Mouse (Mus musculus) testis, adult 2 months (tissue): ENCODE data around the gene Tagln2. TPM values are rescaled to one million over a fixed set of nuclear protein-coding genes. Genes with fewer than 3 reads are reported as not detected.

Experiments
- H3K27ac ChIP-seq: fragments of 200-500 bp; 2 replicates; pipeline ENCODE4 v1.5.1; 2012; ENCODE audit warnings: low read depth, low read length; ENCODE audit not compliant: control insufficient read depth, insufficient read depth
- H3K27me3 ChIP-seq: fragments of 200-500 bp; 2 replicates; pipeline ENCODE4 v1.6.1; 2012; ENCODE audit warnings: mild to moderate bottlenecking, low read length, moderate library complexity; ENCODE audit not compliant: control insufficient read depth, insufficient read depth
- H3K36me3 ChIP-seq: fragments of 200-500 bp; 2 replicates; pipeline ENCODE4 v1.6.1; 2012; ENCODE audit warnings: mild to moderate bottlenecking, low read length; ENCODE audit not compliant: control insufficient read depth, insufficient read depth
- H3K4me1 ChIP-seq: fragments of 200-500 bp; 2 replicates; pipeline ENCODE4 v1.6.1; 2012; ENCODE audit warnings: low read length; ENCODE audit not compliant: control insufficient read depth, insufficient read depth
- H3K4me3 ChIP-seq: fragments of 200-500 bp; 2 replicates; pipeline ENCODE4 v1.5.1; 2012; ENCODE audit warnings: low read depth, mild to moderate bottlenecking, low read length, moderate library complexity, mixed read lengths; ENCODE audit not compliant: control insufficient read depth
- CTCF ChIP-seq: fragments of 200-500 bp; IDR thresholded peaks from 2 replicates; pipeline ENCODE4 v1.5.1; 2012; ENCODE audit warnings: low read depth, mild to moderate bottlenecking, inconsistent platforms, low read length, moderate library complexity; ENCODE audit not compliant: control insufficient read depth, insufficient read depth, insufficient replicate concordance
- POLR2A ChIP-seq: fragments of 200-500 bp; IDR thresholded peaks from 2 replicates; pipeline ENCODE4 v1.6.1; 2012; ENCODE audit warnings: low read depth, mild to moderate bottlenecking, inconsistent platforms, low read length, moderate library complexity; ENCODE audit not compliant: control insufficient read depth
- polyA plus RNA-seq: library from polyadenylated mRNA; depleted of rRNA; stranded (reverse); fragments of >200 nt; gene quantifications from 2 replicates; pipeline ENCODE4 v1.2.3, GENCODE M21; 2012

Tagln2 gene
- polyA plus RNA-seq, 1 experiment: 7.6 TPM

DNA sequence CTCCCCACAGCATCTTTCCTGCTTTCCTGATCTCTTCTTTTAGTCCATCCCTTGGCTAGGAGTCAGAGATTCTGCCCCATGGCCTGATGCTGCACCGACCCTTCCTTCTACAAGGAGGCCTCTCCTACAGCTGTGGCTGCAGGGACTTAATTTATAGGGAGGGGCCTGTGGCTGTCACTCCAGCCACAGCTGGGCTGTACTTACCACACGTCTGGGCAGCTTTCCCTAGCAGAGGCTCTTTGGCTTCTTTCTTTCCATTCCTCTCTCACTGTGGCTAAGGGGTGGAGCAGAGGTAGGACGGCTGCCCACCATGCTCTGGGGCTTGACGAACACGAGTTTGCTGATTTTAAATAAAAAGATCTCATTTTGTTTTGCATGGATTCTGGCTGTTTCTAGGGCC lies 7.2 kb downstream of the Tagln2 start:
- Histone ChIP-seq H3K27me3 (no peaks in the 10 kb centered on the region), H3K4me1 (peaks cover 7% of the 10 kb centered on the region), H3K4me3 (no peak overlapping the region), H3K36me3 (no peaks in the 10 kb centered on the region), H3K27ac (no peak overlapping the region)
- no peak for TF ChIP-seq POLR2A
- TF ChIP-seq CTCF: no peak

- H3K27ac ChIP-seq: no peak overlapping the region
- no peaks in the 10 kb centered on the region for H3K36me3 ChIP-seq
- no peaks in the 10 kb centered on the region for H3K27me3 ChIP-seq
- H3K4me3 ChIP-seq: no peak overlapping the region
- TF ChIP-seq CTCF: no peak
- TF ChIP-seq POLR2A: no peak
- H3K4me1 ChIP-seq: peaks cover 5% of the 10 kb centered on the region
These were observed 7.9 kb downstream of the Tagln2 start for GRCm38 (mm10) chr1:172507701-172508100.

- H3K27me3 ChIP-seq: no peaks in the 10 kb centered on the region
- H3K36me3 ChIP-seq: no peaks in the 10 kb centered on the region
- H3K4me3 ChIP-seq: no peak overlapping the region
- H3K27ac ChIP-seq: no peak overlapping the region
- peaks cover 7% of the 10 kb centered on the region for H3K4me1 ChIP-seq
- TF ChIP-seq CTCF: no peak
These were observed 8.3 kb downstream of the Tagln2 start for GRCm38 (mm10) chr1:172508172-172508571.

GRCm38 (mm10) chr1:172509235-172509634 lies 9.4 kb downstream of the Tagln2 start:
- no peaks in the 10 kb centered on the region for H3K36me3 ChIP-seq
- H3K4me3 ChIP-seq: no peak overlapping the region
- no peaks in the 10 kb centered on the region for H3K27me3 ChIP-seq
- no peak overlapping the region for H3K27ac ChIP-seq
- TF ChIP-seq CTCF (no peak), POLR2A (no peak)
- H3K4me1 ChIP-seq: peaks cover 15% of the 10 kb centered on the region

GRCm38 (mm10) chr1:172509983-172510382 lies 10.1 kb downstream of the Tagln2 start:
- Histone ChIP-seq H3K4me1 (peaks cover 16% of the 10 kb centered on the region), H3K36me3 (no peaks in the 10 kb centered on the region), H3K27me3 (no peaks in the 10 kb centered on the region), H3K27ac (no peak overlapping the region), H3K4me3 (no peak overlapping the region)
- TF ChIP-seq POLR2A: no peak
- no peak for TF ChIP-seq CTCF

- TF ChIP-seq POLR2A: no peak
- no peak for TF ChIP-seq CTCF
- no peak overlapping the region for H3K27ac ChIP-seq
- H3K4me1 ChIP-seq: peaks cover 16% of the 10 kb centered on the region
- no peaks in the 10 kb centered on the region for H3K27me3 ChIP-seq
- H3K36me3 ChIP-seq: no peaks in the 10 kb centered on the region
- no peak overlapping the region for H3K4me3 ChIP-seq
These were observed 10.7 kb downstream of the Tagln2 start for GRCm38 (mm10) chr1:172510421-172510972.

DNA sequence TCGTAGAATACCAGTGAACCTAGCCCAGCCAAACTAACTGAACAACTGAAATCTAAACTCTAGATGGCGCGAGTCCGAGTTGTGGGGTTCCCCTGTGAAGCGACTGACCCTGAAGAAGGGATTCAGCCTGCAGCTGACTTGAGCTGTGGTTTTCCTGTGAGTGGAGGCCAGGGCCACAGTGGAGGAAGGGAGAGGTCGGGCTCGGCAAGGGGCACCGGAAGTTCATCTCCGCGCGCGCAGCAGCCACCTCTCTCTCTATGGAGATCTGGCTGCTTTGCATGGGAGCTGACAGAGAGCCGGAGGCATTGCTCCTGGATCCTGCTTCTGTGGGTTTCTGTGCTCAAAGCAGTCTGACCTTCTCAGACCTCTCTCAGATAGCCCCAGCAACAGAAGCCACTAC lies 13.1 kb downstream of the Tagln2 start:
- no peak overlapping the region; the same call in 1 of the 2 replicates for H3K27ac ChIP-seq
- H3K4me3 ChIP-seq: peak overlapping the region; percentile 73
- H3K27me3 ChIP-seq: no peaks in the 10 kb centered on the region
- no peaks in the 10 kb centered on the region for H3K36me3 ChIP-seq
- no peak for TF ChIP-seq CTCF
- no peak for TF ChIP-seq POLR2A
- peaks cover 16% of the 10 kb centered on the region for H3K4me1 ChIP-seq

- H3K4me3 ChIP-seq: no peak overlapping the region
- peaks cover 16% of the 10 kb centered on the region for H3K4me1 ChIP-seq
- H3K27ac ChIP-seq: peak overlapping the region; percentile 32
- H3K27me3 ChIP-seq: no peaks in the 10 kb centered on the region
- TF ChIP-seq CTCF (no peak), POLR2A (no peak)
- no peaks in the 10 kb centered on the region for H3K36me3 ChIP-seq
These were observed 13.8 kb downstream of the Tagln2 start for GRCm38 (mm10) chr1:172513525-172514212.
